Mouse (Mus musculus): ENCODE measurements around the gene Prmt7. TPM values are rescaled to one million over a fixed set of nuclear protein-coding genes. Genes with fewer than 3 reads are reported as not detected.

Prmt7 gene
- total RNA-seq (2014; rRNA removed; ENCODE audit: low replicate concordance), result 40.2 and 49.1 TPM in 2 replicates
- 21.8 and 23.8 TPM in 2 replicates for polyA plus RNA-seq (2015; fragmentation: Nextera tagmentation; extraction: Ambion mirVana)

DNA sequence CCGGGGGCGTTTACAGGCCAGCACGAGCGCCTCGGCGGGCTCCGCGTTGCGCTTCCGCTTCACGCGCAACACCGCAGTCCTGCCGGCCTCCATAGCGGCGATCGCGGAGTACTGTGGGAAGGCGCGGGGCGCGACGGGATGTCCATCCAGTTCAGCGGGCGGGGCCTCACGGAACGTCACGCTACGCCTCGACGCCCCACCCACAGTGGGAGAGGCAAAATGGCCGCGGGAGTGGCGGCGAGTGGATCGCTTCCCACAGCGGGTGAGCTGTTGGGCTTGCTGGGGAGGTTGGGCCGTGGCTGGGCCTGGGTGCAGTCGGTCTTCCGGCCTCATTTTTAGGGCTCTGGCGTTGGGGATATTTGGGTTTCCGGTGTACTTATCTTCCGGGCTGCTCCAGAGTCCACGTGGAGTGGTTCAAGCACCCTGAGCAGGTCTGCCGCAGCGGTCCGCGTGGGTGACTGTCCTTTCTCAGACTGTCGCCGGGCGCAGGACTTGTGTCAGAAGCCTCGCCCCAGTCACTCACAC, at the start of gene Prmt7, which contains the start of gene Slc7a6os:
Gene Prmt7, plus strand, starts transcription at position 116 of the 525 bp plus-strand sequence.
Gene Slc7a6os, minus strand, starts transcription at position 115 of the 525 bp plus-strand sequence.
- peaks cover 33% of the 10 kb centered on the region for H3K36me3 ChIP-seq (replicated peaks; ENCODE audit: control insufficient read depth, insufficient read depth, low read length)

GRCm38 (mm10) chr8:106163251-106163650, 47.5 kb upstream of the Prmt7 start:
- DNase-seq (ENCODE audit: low spot score) (no peak), ATAC-seq (ENCODE audit: insufficient read depth, low read depth) (no peak)
- peaks cover 8% of the 10 kb centered on the region; the same call in 1 of the 2 replicates for H3K4me1 ChIP-seq (ENCODE audit: control insufficient read depth, insufficient read depth)
- H3K9me3 ChIP-seq (replicated peaks; ENCODE audit: control insufficient read depth, low read length), result no peaks in the 10 kb centered on the region
- WGBS, result 69% methylated on average over 9 of the region's 9 CpGs
- no peak for TF ChIP-seq CTCF (IDR thresholded peaks at IDR 0.05; ENCODE audit: low read depth)
- no peak for TF ChIP-seq EP300 (IDR thresholded peaks at IDR 0.05; ENCODE audit: low read depth)
- no peak overlapping the region for H3K4me3 ChIP-seq (ENCODE audit: low read depth, low read length)
- no peak overlapping the region for H3K27ac ChIP-seq (ENCODE audit: low read depth)
- no peak overlapping the region for H3K4me2 ChIP-seq (ENCODE audit: low read depth, low read length)
- no peak overlapping the region for H3K9ac ChIP-seq (replicated peaks; ENCODE audit: low read depth, low read length)
- H3K27me3 ChIP-seq (ENCODE audit: control insufficient read depth, insufficient read depth, low read length), result no peaks in the 10 kb centered on the region
- peaks cover 34% of the 10 kb centered on the region for H3K36me3 ChIP-seq (replicated peaks; ENCODE audit: control insufficient read depth, insufficient read depth, low read length)

More for the DNA sequence above, at the start of gene Prmt7, which contains the start of gene Slc7a6os:
- peak; percentile 100 for ATAC-seq (ENCODE audit: insufficient read depth, low read depth)
- peak; percentile 95 for DNase-seq (ENCODE audit: low spot score)
- peaks cover 3% of the 10 kb centered on the region; the same call in 1 of the 2 replicates for H3K4me1 ChIP-seq (ENCODE audit: control insufficient read depth, insufficient read depth)
- H3K27ac ChIP-seq (ENCODE audit: low read depth), result peak within 1 kb of the TSS; percentile 90
- TF ChIP-seq CTCF (IDR thresholded peaks at IDR 0.05; ENCODE audit: low read depth) (no peak), EP300 (IDR thresholded peaks at IDR 0.05; ENCODE audit: low read depth) (peak; percentile 84; the same call in 1 of the 2 replicates)
- WGBS, result 0% methylated on average over 52 of the region's 52 CpGs
- H3K9ac ChIP-seq (replicated peaks; ENCODE audit: low read depth, low read length), result peak within 1 kb of the TSS; percentile 87
- peak within 1 kb of the TSS; percentile 69 for H3K4me3 ChIP-seq (ENCODE audit: low read depth, low read length)
- no peaks in the 10 kb centered on the region for H3K9me3 ChIP-seq (replicated peaks; ENCODE audit: control insufficient read depth, low read length)
- peak within 1 kb of the TSS; percentile 70 for H3K4me2 ChIP-seq (ENCODE audit: low read depth, low read length)
- no peaks in the 10 kb centered on the region for H3K27me3 ChIP-seq (ENCODE audit: control insufficient read depth, insufficient read depth, low read length)

GRCm38 (mm10) chr8:106165460-106165859, 45.3 kb upstream of the Prmt7 start:
- Histone ChIP-seq H3K4me3 (ENCODE audit: low read depth, low read length) (no peak overlapping the region), H3K9me3 (replicated peaks; ENCODE audit: control insufficient read depth, low read length) (no peaks in the 10 kb centered on the region), H3K4me2 (ENCODE audit: low read depth, low read length) (no peak overlapping the region), H3K27ac (ENCODE audit: low read depth) (no peak overlapping the region), H3K9ac (replicated peaks; ENCODE audit: low read depth, low read length) (no peak overlapping the region), H3K27me3 (ENCODE audit: control insufficient read depth, insufficient read depth, low read length) (no peaks in the 10 kb centered on the region), H3K4me1 (ENCODE audit: control insufficient read depth, insufficient read depth) (peaks cover 8% of the 10 kb centered on the region; the same call in 1 of the 2 replicates), H3K36me3 (replicated peaks; ENCODE audit: control insufficient read depth, insufficient read depth, low read length) (peaks cover 29% of the 10 kb centered on the region)
- WGBS, result 36% methylated on average over 4 of the region's 4 CpGs
- DNase-seq (ENCODE audit: low spot score) (peak; percentile 41), ATAC-seq (ENCODE audit: insufficient read depth, low read depth) (no peak)
- TF ChIP-seq CTCF (IDR thresholded peaks at IDR 0.05; ENCODE audit: low read depth) (peak; percentile 77), EP300 (IDR thresholded peaks at IDR 0.05; ENCODE audit: low read depth) (no peak)

- ATAC-seq (ENCODE audit: insufficient read depth, low read depth) (peak; percentile 79), DNase-seq (ENCODE audit: low spot score) (peak; percentile 44)
- peak within 1 kb of the TSS; percentile 82 for H3K4me3 ChIP-seq (ENCODE audit: low read depth, low read length)
- peak within 1 kb of the TSS; percentile 75 for H3K9ac ChIP-seq (replicated peaks; ENCODE audit: low read depth, low read length)
- no peaks in the 10 kb centered on the region for H3K9me3 ChIP-seq (replicated peaks; ENCODE audit: control insufficient read depth, low read length)
- WGBS, result under 1% methylated on average over 43 of the region's 59 CpGs
- peaks cover 8% of the 10 kb centered on the region; the same call in 1 of the 2 replicates for H3K4me1 ChIP-seq (ENCODE audit: control insufficient read depth, insufficient read depth)
- peak within 1 kb of the TSS; percentile 52 for H3K27ac ChIP-seq (ENCODE audit: low read depth)
- H3K4me2 ChIP-seq (ENCODE audit: low read depth, low read length), result peak within 1 kb of the TSS; percentile 97
- peaks cover 7% of the 10 kb centered on the region; the same call in 1 of the 2 replicates for H3K36me3 ChIP-seq (replicated peaks; ENCODE audit: control insufficient read depth, insufficient read depth, low read length)
- no peaks in the 10 kb centered on the region for H3K27me3 ChIP-seq (ENCODE audit: control insufficient read depth, insufficient read depth, low read length)
- TF ChIP-seq CTCF (IDR thresholded peaks at IDR 0.05; ENCODE audit: low read depth), result no peak
- no peak for TF ChIP-seq EP300 (IDR thresholded peaks at IDR 0.05; ENCODE audit: low read depth)
Measured at GRCm38 (mm10) chr8:106168356-106169016, 42.2 kb upstream of the Prmt7 start, which contains the start of gene Slc7a6. TSS of gene Slc7a6 (plus strand) at chr8:106168857.

- H3K9me3 ChIP-seq (replicated peaks; ENCODE audit: control insufficient read depth, low read length), result no peaks in the 10 kb centered on the region
- peaks cover 8% of the 10 kb centered on the region; the same call in 1 of the 2 replicates for H3K4me1 ChIP-seq (ENCODE audit: control insufficient read depth, insufficient read depth)
- peak; percentile 59 for ATAC-seq (ENCODE audit: insufficient read depth, low read depth)
- H3K36me3 ChIP-seq (replicated peaks; ENCODE audit: control insufficient read depth, insufficient read depth, low read length), result no peaks in the 10 kb centered on the region
- peak overlapping the region; percentile 97 for H3K4me2 ChIP-seq (ENCODE audit: low read depth, low read length)
- H3K27ac ChIP-seq (ENCODE audit: low read depth), result peak overlapping the region; percentile 52
- 1% methylated on average over 54 of the region's 54 CpGs for WGBS
- DNase-seq (ENCODE audit: low spot score), result peak; percentile 33
- TF ChIP-seq CTCF (IDR thresholded peaks at IDR 0.05; ENCODE audit: low read depth), result no peak
- TF ChIP-seq EP300 (IDR thresholded peaks at IDR 0.05; ENCODE audit: low read depth), result no peak
- peak overlapping the region; percentile 75 for H3K9ac ChIP-seq (replicated peaks; ENCODE audit: low read depth, low read length)
- H3K27me3 ChIP-seq (ENCODE audit: control insufficient read depth, insufficient read depth, low read length), result no peaks in the 10 kb centered on the region
- peak overlapping the region; percentile 82 for H3K4me3 ChIP-seq (ENCODE audit: low read depth, low read length)
Measured at GRCm38 (mm10) chr8:106169017-106169933, 41.5 kb upstream of the Prmt7 start.
